Mouse (Mus musculus) midbrain, embryonic 13.5 days (tissue): ENCODE measurements around the gene Slc25a51. TPM values are rescaled to one million over a fixed set of nuclear protein-coding genes. Genes with fewer than 3 reads are reported as not detected.
"Not testable (repeated sequence)": the region's sequence is repeated elsewhere in the genome, so short reads cannot be mapped to it uniquely, and the experiment has no call there.

Experiments
- ATAC-seq: fragments of 200-750 bp; cut with Nextera tagmentation; 2 replicates; pipeline ENCODE4 v1.8.0; 2017; ENCODE audit warnings: mild to moderate bottlenecking, moderate TSS enrichment, moderate library complexity
- H3K27ac ChIP-seq: fragments of 300-500 bp; sonication (generic); 2 replicates; pipeline ENCODE4 v1.5.1; 2015; ENCODE audit warnings: inconsistent platforms, mild to moderate bottlenecking, moderate library complexity
- H3K27me3 ChIP-seq: fragments of 300-500 bp; sonication (generic); 2 replicates; pipeline ENCODE4 v1.6.1; 2015; ENCODE audit warnings: mild to moderate bottlenecking, inconsistent platforms
- H3K36me3 ChIP-seq: fragments of 300-500 bp; sonication (generic); 2 replicates; pipeline ENCODE4 v1.6.1; 2015; ENCODE audit warnings: mild to moderate bottlenecking, inconsistent platforms
- H3K4me1 ChIP-seq: fragments of 300-500 bp; sonication (generic); replicated peaks from 2 replicates; pipeline ENCODE4 v1.6.1; 2015; ENCODE audit warnings: inconsistent platforms
- H3K4me2 ChIP-seq: fragments of 300-500 bp; sonication (generic); replicated peaks from 2 replicates; pipeline ENCODE4 v1.6.1; 2015; ENCODE audit warnings: moderate library complexity, mild to moderate bottlenecking, inconsistent platforms
- H3K4me3 ChIP-seq: fragments of 300-500 bp; sonication (generic); replicated peaks from 2 replicates; pipeline ENCODE4 v1.5.1; 2015; ENCODE audit warnings: mild to moderate bottlenecking, inconsistent platforms
- H3K9ac ChIP-seq: fragments of 300-500 bp; sonication (generic); replicated peaks from 2 replicates; pipeline ENCODE4 v1.6.1; 2015; ENCODE audit warnings: mild to moderate bottlenecking, inconsistent platforms
- H3K9me3 ChIP-seq: fragments of 300-500 bp; sonication (generic); 2 replicates; pipeline ENCODE4 v1.6.1; 2016; ENCODE audit warnings: mild to moderate bottlenecking, inconsistent platforms
- WGBS: fragments of 180-500 bp; shearing (Covaris S2); methylation state at CpG from one replicate; pipeline ENCODE4 v1.1.7; 2015; 5-methylcytosine and 5-hydroxymethylcytosine counted together
- microRNA-seq: library from miRNA; unstranded; fragments of <30 nt; microRNA quantifications from one replicate; pipeline ENCODE4, GENCODE M21; 2016
- polyA plus RNA-seq: library from polyadenylated mRNA; unstranded; fragments of >200 nt; fragmentation: Nextera tagmentation; extraction: Ambion mirVana; gene quantifications from 2 replicates; pipeline ENCODE4 v1.2.1, GENCODE M21; 2015

Gene Slc25a51
- polyA plus RNA-seq, 1 experiment from 2014 or later, result 73.7 TPM

DNA sequence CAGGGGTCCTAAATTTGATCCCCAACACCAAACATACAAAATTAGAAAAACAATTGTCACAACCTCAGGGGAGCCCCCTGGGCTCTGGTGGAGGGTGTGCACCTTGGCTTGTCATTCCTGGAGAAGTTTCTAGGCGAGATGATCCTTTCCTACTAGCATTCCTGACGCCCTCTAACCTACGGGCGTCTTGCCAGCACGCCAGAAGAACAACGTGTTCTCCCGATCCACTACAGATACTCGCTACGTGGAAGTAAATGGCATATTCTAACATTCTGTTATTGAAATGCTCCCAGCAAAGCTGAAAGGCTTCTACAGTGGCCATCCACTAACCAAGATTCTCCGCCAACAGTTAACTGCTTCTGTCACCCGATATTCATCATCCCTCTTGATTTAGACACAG, 16.0 kb downstream of the Slc25a51 start:
- peaks cover 17% of the 10 kb centered on the region for H3K36me3 ChIP-seq
- no peaks in the 10 kb centered on the region for H3K27me3 ChIP-seq
- H3K27ac ChIP-seq, result no peak overlapping the region
- no peaks in the 10 kb centered on the region for H3K9me3 ChIP-seq
- ATAC-seq, result no peak
- WGBS, result 85% methylated on average over 11 of the region's 11 CpGs
- H3K4me3 ChIP-seq, result no peak overlapping the region
- no peak overlapping the region for H3K9ac ChIP-seq
- H3K4me1 ChIP-seq, result no peaks in the 10 kb centered on the region
- no peak overlapping the region for H3K4me2 ChIP-seq

DNA sequence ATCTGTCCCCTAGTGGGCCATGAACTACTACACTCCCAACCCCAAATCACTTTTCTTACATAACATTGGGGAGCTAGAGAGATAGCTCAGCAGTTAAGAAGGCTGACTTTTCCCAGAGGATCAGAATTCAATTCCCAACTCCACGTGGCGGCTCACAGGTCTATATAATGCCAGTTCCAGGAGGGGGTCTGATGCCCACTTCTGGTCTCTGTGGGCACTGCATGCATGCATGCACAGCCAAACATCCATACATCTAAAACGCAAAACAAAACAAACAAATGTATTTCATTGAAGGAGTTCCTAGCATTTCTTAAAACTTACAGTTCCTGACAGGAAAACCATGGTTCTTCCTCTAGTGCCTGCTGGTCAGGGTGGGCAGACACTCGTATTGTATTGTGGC, 16.5 kb downstream of the Slc25a51 start:
- no peak for ATAC-seq
- Histone ChIP-seq H3K36me3 (peaks cover 12% of the 10 kb centered on the region), H3K9me3 (peaks cover 4% of the 10 kb centered on the region; the same call in 1 of the 2 replicates), H3K4me2 (no peak overlapping the region), H3K27me3 (no peaks in the 10 kb centered on the region), H3K27ac (no peak overlapping the region), H3K4me3 (no peak overlapping the region), H3K4me1 (no peaks in the 10 kb centered on the region), H3K9ac (no peak overlapping the region)
- WGBS, result 68% methylated on average over 4 of the region's 4 CpGs

DNA sequence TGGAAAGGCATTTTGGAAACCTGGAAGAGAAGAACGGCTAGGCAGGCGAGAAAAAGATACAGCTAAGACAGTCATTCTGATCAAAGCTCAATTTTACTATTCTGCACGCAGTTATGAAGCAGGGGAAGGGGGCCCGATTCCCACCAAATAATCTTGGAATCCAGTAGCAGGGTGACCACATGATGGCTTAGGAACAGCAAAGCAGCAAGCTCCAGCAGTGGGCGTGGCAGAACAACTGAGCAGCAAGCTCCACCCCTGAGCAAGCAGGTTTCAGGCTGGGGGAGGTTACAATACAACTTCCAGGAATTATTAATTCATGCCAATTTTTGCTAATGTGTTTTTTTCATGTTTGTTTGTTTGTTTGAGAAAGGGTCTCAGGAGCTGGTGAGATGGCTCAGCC, 21.3 kb downstream of the Slc25a51 start:
- H3K27me3 ChIP-seq, H3K36me3 ChIP-seq, H3K9me3 ChIP-seq, H3K4me2 ChIP-seq, ATAC-seq, H3K4me1 ChIP-seq, H3K9ac ChIP-seq, H3K4me3 ChIP-seq, H3K27ac ChIP-seq: not testable (repeated sequence)
- WGBS, result 97% methylated on average over 5 of the region's 5 CpGs

DNA sequence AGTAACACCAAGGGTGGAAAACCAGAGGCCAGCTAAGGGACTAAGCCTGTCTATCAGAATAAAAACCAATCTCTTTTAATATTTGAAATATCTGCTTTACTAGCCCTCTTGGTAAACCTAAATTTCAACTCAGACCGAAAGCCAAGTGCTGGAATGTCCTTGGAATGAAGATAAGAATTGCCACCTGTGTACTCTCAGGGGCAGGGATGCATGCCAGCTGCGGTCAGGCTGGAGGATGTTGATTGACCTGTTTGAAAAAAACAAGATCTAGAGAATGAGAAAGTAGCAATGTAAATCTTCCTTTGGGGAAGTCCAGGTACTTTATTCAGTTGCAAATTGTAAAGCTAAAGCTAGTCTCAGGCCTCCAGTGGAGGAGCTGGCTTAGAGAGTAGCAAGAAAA, 26.4 kb downstream of the Slc25a51 start:
- WGBS, result 88% methylated on average over 2 of the region's 2 CpGs
- not testable (repeated sequence) for H3K4me1 ChIP-seq, H3K27me3 ChIP-seq, H3K4me2 ChIP-seq, H3K9ac ChIP-seq, H3K27ac ChIP-seq, H3K4me3 ChIP-seq, H3K9me3 ChIP-seq, ATAC-seq, H3K36me3 ChIP-seq

DNA sequence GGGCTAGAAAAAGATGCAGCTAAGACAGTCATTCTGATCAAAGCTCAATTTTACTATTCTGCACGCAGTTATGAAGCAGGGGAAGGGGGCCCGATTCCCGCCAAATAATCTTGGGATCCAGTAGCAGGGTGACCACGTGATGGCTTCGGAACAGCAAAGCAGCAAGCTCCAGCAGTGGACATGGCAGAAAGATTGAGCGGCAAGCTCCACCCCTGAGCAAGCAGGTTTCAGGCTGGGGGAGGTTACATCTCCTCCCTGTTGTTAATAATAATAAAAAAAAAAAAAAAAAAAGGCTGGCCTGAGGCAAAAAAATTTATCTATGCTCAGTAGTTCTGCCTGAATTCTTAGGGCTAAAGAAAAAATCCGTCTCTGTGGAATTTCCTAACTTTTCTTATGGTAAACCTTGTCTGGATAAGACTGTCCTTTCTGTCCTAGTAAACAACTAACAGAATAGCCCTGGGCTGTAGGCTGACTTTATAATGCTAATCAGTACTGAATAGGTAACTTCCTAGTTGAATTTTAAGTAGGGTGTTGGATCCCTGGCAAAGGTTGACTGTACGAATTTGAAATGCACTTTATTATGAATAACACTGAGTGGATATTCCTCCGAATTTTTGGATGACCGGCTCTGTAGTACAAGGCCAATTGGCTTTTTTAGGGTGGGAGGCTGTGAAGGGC, 27.5 kb downstream of the Slc25a51 start:
- not testable (repeated sequence) for H3K4me2 ChIP-seq, H3K4me1 ChIP-seq, H3K27me3 ChIP-seq, ATAC-seq, H3K4me3 ChIP-seq, H3K27ac ChIP-seq, H3K9me3 ChIP-seq, H3K9ac ChIP-seq
- 86% methylated on average over 10 of the region's 10 CpGs for whole genome bisulfite sequencing
- H3K36me3 ChIP-seq, result peaks cover 18% of the 10 kb centered on the region

DNA sequence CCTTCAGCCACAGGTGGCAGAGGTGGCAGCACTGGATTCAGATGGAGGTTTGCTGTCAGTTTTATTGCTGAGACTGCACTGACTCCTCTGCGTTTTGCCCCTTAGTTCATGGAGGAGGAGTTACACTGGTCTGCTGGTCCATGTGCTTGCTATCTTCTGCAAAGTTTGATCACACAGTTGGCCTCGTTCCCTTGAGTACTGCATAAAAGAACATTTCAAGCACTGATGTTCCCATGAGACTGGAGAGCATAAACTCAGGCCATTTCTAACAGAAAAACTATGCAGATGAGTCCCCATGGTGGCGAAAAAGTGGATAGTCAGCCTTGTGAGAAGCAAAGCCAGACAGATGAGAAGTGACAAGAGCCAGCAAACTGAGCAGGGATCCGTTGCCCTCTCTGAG, 32.0 kb downstream of the Slc25a51 start:
- no peak for ATAC-seq
- H3K9ac ChIP-seq, result no peak overlapping the region
- no peak overlapping the region for H3K27ac ChIP-seq
- WGBS, result 84% methylated on average over 4 of the region's 4 CpGs
- no peaks in the 10 kb centered on the region for H3K4me1 ChIP-seq
- H3K4me2 ChIP-seq, result no peak overlapping the region
- no peaks in the 10 kb centered on the region for H3K9me3 ChIP-seq
- H3K4me3 ChIP-seq, result no peak overlapping the region
- no peaks in the 10 kb centered on the region for H3K27me3 ChIP-seq
- peaks cover 59% of the 10 kb centered on the region for H3K36me3 ChIP-seq

DNA sequence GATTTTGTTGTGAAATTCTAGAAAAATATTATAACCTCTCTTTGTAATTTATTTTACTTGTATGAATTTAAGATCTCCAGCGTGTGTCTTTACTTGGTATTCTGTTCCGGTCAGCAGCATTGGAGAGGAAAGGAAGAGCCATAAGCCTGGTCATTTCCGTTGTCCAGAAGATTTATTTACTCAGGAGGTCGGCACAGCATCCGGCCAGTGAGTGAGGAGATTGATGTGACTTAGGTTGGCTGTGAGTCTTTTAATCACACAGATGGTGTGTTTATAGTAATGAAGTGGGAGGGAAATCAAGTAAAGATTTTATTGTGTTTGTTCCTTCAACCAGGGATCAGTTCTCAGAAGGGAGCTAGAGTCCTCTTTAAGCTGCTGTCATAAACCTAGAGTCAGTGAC, 33.7 kb downstream of the Slc25a51 start:
- ATAC-seq, result no peak
- Histone ChIP-seq H3K4me3 (no peak overlapping the region), H3K4me1 (no peaks in the 10 kb centered on the region), H3K4me2 (no peak overlapping the region), H3K27ac (no peak overlapping the region), H3K27me3 (no peaks in the 10 kb centered on the region), H3K36me3 (peaks cover 71% of the 10 kb centered on the region), H3K9me3 (no peaks in the 10 kb centered on the region), H3K9ac (no peak overlapping the region)
- 96% methylated on average over 5 of the region's 5 CpGs for WGBS

DNA sequence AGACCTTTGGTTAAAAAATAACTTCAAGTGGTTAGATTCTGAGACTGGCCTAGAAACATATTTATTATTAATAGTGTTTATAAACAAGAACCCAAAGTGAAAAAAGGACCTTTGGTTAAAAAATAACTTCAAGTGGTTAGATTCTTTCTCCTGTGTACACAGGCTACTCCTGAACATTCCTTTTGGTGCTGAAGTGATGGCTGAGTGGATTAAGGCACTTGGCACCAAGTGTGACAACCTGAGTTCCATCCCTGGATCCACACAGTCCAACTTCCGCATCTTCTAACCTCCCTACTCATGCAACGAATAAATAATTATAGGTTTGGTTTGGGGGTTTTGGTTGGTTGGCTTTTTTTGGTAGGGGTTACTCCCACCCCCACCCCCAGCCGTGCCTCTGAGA, 37.3 kb downstream of the Slc25a51 start:
- no peaks in the 10 kb centered on the region for H3K27me3 ChIP-seq
- no peak overlapping the region for H3K27ac ChIP-seq
- no peaks in the 10 kb centered on the region for H3K9me3 ChIP-seq
- no peaks in the 10 kb centered on the region for H3K4me1 ChIP-seq
- H3K9ac ChIP-seq, result no peak overlapping the region
- no peak overlapping the region for H3K4me2 ChIP-seq
- no peak overlapping the region for H3K4me3 ChIP-seq
- no peak for ATAC-seq
- peaks cover 65% of the 10 kb centered on the region for H3K36me3 ChIP-seq
- 98% methylated on average over 3 of the region's 3 CpGs for WGBS

DNA sequence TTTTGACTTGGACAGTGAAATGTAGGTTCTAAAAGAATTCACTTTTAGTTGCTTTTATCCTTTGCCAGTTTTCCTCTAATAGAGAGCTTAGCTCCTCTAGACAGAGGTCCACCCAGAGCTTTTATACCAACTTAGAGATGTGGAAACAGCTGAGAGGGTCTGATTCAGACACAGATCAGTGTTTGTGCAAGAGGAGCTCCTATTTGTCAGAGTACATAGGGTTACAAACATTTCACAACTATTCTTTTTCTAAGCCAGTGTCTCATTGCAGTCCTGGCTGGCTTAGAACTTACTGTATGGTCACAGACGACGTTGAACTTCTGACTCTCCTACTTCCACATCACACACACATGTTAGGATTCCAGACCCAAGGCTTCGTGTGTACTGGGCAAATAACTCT, 51.9 kb downstream of the Slc25a51 start:
- Histone ChIP-seq H3K27me3 (no peaks in the 10 kb centered on the region), H3K27ac (no peak overlapping the region), H3K9me3 (no peaks in the 10 kb centered on the region), H3K36me3 (peaks cover 20% of the 10 kb centered on the region), H3K4me3 (no peak overlapping the region), H3K9ac (no peak overlapping the region), H3K4me2 (no peak overlapping the region), H3K4me1 (no peaks in the 10 kb centered on the region)
- 92% methylated on average over 3 of the region's 3 CpGs for WGBS
- ATAC-seq, result no peak

Small RNA genes lying within 50 kb of the gene (microRNA-seq; reads per million reads assigned to microRNA genes)
- gene Gm25692, result not detected

Other genes starting within 250 kb of the Slc25a51 start
- 1.1 and 1.2 TPM in 2 replicates for gene Frmpd1, start 223.9 kb downstream of the Slc25a51 start, polyA plus RNA-seq
- gene Trmt10b, start 111.6 kb downstream of the Slc25a51 start, polyA plus RNA-seq, result 21.9 and 23.1 TPM in 2 replicates
- gene Dcaf10, start 66.7 kb downstream of the Slc25a51 start, polyA plus RNA-seq, result 7.6 and 8.7 TPM in 2 replicates
- 55.0 and 61.9 TPM in 2 replicates for gene Exosc3, start 66.0 kb downstream of the Slc25a51 start, polyA plus RNA-seq
- gene Shb, start 123.7 kb upstream of the Slc25a51 start, polyA plus RNA-seq, result 2.7 and 3.6 TPM in 2 replicates